Mouse (Mus musculus): ENCODE results near the gene Akr1c6. TPM values are rescaled to one million over a fixed set of nuclear protein-coding genes. Genes with fewer than 3 reads are reported as not detected.
"Not testable (repeated sequence)": the region's sequence is repeated elsewhere in the genome, so short reads cannot be mapped to it uniquely, and the experiment has no call there.

Akr1c6 gene
- polyA plus RNA-seq (2015; fragmentation: Nextera tagmentation; extraction: Ambion mirVana), result 0.23 TPM in 1 of 2 replicates, not detected in the other

DNA sequence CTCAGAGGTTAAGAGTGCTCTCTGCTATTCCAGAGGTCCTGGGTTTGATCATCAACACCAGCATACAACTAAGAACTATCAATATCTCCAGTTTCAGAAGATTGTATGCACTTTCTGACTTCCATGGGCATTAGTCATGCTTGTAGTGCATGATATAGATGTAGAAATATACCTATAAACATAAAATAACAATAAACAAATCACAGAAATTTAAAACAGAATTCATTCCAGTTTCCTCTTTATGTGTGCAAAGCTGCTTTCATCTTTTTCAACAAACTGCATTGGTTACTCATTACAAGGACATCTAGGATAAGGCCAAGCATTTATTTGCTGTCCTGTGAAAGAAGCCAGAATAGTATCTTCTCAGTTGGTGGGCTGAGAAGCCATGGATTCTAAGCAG, at the start of gene Akr1c6:
Gene Akr1c6, plus strand, starts transcription at position 301 of the 400 bp plus-strand sequence.
- no peak within 1 kb of the TSS for H3K27ac ChIP-seq (ENCODE audit: low read length)
- no peak within 1 kb of the TSS for H3K9ac ChIP-seq (ENCODE audit: low read depth, low read length)
- no peaks in the 10 kb centered on the region for H3K36me3 ChIP-seq (ENCODE audit: control insufficient read depth, insufficient read depth, low read length)
- H3K9me3 ChIP-seq (ENCODE audit: control insufficient read depth, low read length), result no peaks in the 10 kb centered on the region
- H3K4me1 ChIP-seq (ENCODE audit: control insufficient read depth, insufficient read depth, low read length), result no peaks in the 10 kb centered on the region
- H3K4me3 ChIP-seq (ENCODE audit: low read length), result no peak within 1 kb of the TSS
- ATAC-seq, result no peak
- no peak within 1 kb of the TSS for H3K4me2 ChIP-seq (ENCODE audit: low read depth, low read length)
- no peaks in the 10 kb centered on the region for H3K27me3 ChIP-seq (replicated peaks; ENCODE audit: control insufficient read depth, insufficient read depth, low read length)

DNA sequence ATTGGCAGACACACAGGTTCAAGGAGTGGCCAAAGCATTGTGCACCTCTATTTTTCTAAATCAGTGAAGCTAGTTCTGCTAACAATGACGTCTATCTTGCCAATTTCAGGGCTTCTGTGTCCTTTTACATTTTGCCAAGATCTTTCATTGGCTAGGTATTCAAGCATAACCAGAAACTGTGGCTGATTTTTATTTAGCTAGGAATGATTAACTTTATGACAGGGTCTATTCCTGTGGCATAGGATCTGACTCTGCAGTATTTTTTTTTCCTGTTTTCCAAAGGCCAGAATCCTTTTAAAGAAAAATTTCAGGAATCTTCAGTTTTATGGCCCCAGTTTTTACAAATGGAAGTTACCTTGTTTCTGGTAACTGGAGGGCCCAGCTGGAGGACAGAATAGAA, 49.2 kb upstream of the Akr1c6 start:
- Histone ChIP-seq H3K4me3 (ENCODE audit: low read length) (no peak overlapping the region), H3K27me3 (replicated peaks; ENCODE audit: control insufficient read depth, insufficient read depth, low read length) (no peaks in the 10 kb centered on the region), H3K36me3 (ENCODE audit: control insufficient read depth, insufficient read depth, low read length) (no peaks in the 10 kb centered on the region), H3K4me1 (ENCODE audit: control insufficient read depth, insufficient read depth, low read length) (no peaks in the 10 kb centered on the region), H3K4me2 (ENCODE audit: low read depth, low read length) (no peak overlapping the region), H3K9ac (ENCODE audit: low read depth, low read length) (no peak overlapping the region), H3K27ac (ENCODE audit: low read length) (no peak overlapping the region), H3K9me3 (ENCODE audit: control insufficient read depth, low read length) (no peaks in the 10 kb centered on the region)
- ATAC-seq, result no peak
- WGBS, result 63% methylated on average over 1 of the region's 1 CpGs

DNA sequence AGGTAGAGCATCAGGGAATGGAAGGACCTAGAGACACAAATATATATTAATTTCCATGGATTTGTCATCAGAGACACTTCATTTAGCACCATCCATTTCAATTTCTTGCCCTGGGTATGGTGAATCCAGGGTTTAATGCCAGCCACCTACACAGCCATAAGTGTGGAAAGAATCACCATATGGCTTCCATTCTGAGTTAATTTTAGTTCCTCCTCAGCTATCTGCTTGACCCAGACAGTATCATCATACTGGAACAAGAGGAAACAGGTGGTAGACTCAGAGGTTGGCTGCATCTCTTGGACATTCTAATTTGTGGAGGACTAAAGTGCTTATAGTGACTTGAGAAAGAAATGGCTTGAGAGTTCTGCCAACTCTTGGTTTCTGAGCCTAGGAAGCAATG, 48.6 kb upstream of the Akr1c6 start:
- Histone ChIP-seq H3K4me3 (ENCODE audit: low read length) (no peak overlapping the region), H3K27ac (ENCODE audit: low read length) (no peak overlapping the region), H3K9ac (ENCODE audit: low read depth, low read length) (no peak overlapping the region), H3K27me3 (replicated peaks; ENCODE audit: control insufficient read depth, insufficient read depth, low read length) (no peaks in the 10 kb centered on the region), H3K9me3 (ENCODE audit: control insufficient read depth, low read length) (no peaks in the 10 kb centered on the region), H3K36me3 (ENCODE audit: control insufficient read depth, insufficient read depth, low read length) (no peaks in the 10 kb centered on the region), H3K4me2 (ENCODE audit: low read depth, low read length) (no peak overlapping the region), H3K4me1 (ENCODE audit: control insufficient read depth, insufficient read depth, low read length) (no peaks in the 10 kb centered on the region)
- ATAC-seq, result no peak

DNA sequence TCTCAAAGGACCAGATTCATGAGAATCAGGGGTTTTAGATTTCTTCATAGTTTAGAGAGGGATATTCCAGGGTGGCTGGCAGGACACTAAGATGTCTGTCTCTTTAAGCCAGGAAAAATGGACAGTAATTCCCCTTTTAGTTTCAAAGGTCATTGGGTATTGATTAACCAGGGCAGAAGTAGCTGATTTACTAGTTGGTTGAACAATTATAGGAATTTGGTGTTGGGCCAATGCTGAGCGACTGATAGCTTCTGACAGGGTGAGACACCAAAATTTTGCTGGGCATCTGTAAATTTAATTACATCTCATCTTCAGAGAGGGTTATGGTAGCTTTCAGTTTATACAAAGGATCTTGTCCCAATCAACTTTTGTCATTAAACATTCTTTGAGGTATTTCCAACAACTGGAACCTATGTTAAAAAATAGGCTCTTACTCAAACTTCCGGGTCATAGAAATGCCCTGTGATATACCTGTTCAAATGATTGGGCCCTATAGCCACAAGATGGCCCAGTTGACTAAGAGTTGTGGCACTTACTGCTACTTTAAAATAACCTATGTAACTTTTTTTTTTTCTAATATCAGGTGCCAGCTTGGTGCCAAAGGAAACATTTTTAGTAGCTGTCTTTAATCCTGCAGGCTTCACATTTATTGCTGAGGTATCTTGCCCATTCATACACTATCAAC, 45.2 kb upstream of the Akr1c6 start:
- ATAC-seq, result peak; percentile 36; the same call in 1 of the 2 replicates
- Histone ChIP-seq H3K27ac (ENCODE audit: low read length) (no peak overlapping the region), H3K36me3 (ENCODE audit: control insufficient read depth, insufficient read depth, low read length) (no peaks in the 10 kb centered on the region), H3K9ac (ENCODE audit: low read depth, low read length) (no peak overlapping the region), H3K9me3 (ENCODE audit: control insufficient read depth, low read length) (no peaks in the 10 kb centered on the region), H3K27me3 (replicated peaks; ENCODE audit: control insufficient read depth, insufficient read depth, low read length) (no peaks in the 10 kb centered on the region), H3K4me1 (ENCODE audit: control insufficient read depth, insufficient read depth, low read length) (no peaks in the 10 kb centered on the region), H3K4me2 (ENCODE audit: low read depth, low read length) (no peak overlapping the region), H3K4me3 (ENCODE audit: low read length) (no peak overlapping the region)
- 65% methylated on average over 2 of the region's 2 CpGs for WGBS

DNA sequence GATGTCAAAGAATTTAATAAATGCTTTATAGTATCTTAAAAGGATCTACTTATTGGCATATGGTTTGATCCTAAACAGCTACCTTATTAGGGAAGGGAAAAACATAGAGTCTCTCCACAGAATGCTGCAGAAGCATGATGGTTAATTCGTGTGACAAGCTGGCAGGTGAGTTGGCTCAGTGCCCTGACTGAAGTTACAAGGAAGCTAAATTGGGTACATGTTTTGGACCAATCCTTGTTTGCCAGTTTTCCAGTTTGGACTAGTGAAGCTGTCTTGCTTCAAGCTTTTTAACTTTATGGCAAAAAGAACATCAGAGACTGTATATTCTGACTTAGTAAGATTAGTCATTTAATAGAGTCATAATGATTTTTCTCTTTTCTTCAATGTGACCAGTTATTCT, 33.7 kb upstream of the Akr1c6 start:
- not testable (repeated sequence) for H3K9ac ChIP-seq (ENCODE audit: low read depth, low read length); H3K36me3 ChIP-seq (ENCODE audit: control insufficient read depth, insufficient read depth, low read length); H3K27me3 ChIP-seq (replicated peaks; ENCODE audit: control insufficient read depth, insufficient read depth, low read length); H3K27ac ChIP-seq (ENCODE audit: low read length); ATAC-seq; H3K4me2 ChIP-seq (ENCODE audit: low read depth, low read length); H3K4me3 ChIP-seq (ENCODE audit: low read length); H3K4me1 ChIP-seq (ENCODE audit: control insufficient read depth, insufficient read depth, low read length); H3K9me3 ChIP-seq (ENCODE audit: control insufficient read depth, low read length)
- 78% methylated on average over 1 of the region's 1 CpGs for whole genome bisulfite sequencing

DNA sequence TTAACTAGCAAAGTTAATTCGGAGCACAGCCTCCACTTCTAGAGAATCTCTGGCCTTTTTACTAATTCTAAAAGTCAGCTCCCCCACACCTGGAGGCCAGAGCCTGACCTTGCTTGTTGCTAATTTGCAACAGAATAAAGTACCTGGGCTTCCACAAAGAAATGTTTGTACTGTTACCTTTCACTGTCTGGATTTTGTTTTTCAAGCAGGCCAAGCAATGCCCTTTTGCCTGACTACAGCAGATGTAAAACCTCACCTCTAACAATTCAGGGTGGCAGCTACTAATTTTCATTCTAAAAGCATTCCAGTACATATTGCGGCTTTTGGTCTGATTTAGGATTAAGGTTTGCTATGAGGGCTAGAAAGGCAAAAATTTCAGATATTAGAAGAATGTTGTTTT, 33.3 kb upstream of the Akr1c6 start:
- WGBS, result 88% methylated on average over 2 of the region's 2 CpGs

DNA sequence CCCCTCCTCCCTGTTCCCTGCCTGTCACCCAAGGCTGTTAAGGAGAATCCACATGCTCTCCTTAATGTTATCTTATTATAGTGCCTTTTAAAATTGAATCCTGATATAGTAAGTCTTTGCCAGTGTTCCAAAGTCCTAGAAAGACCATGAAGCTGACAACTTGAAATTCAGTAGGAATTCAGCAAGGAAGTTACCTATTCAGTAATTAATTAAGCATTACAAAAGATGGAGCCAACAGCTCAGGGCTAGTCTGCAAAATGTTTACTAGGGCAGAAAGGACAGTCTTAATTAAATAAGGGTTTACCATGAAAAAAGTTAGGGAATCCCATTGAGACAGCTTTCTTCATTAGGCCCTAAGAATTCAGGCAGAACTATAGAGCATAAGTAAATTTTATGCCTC, 31.9 kb upstream of the Akr1c6 start:
- Histone ChIP-seq H3K9ac (ENCODE audit: low read depth, low read length) (no peak overlapping the region), H3K4me2 (ENCODE audit: low read depth, low read length) (no peak overlapping the region), H3K27me3 (replicated peaks; ENCODE audit: control insufficient read depth, insufficient read depth, low read length) (no peaks in the 10 kb centered on the region), H3K4me3 (ENCODE audit: low read length) (no peak overlapping the region), H3K36me3 (ENCODE audit: control insufficient read depth, insufficient read depth, low read length) (no peaks in the 10 kb centered on the region), H3K9me3 (ENCODE audit: control insufficient read depth, low read length) (no peaks in the 10 kb centered on the region), H3K27ac (ENCODE audit: low read length) (no peak overlapping the region), H3K4me1 (ENCODE audit: control insufficient read depth, insufficient read depth, low read length) (no peaks in the 10 kb centered on the region)
- ATAC-seq, result no peak

More for the DNA sequence above, 33.3 kb upstream of the Akr1c6 start:
- Histone ChIP-seq H3K9ac (ENCODE audit: low read depth, low read length) (no peak overlapping the region), H3K27ac (ENCODE audit: low read length) (no peak overlapping the region), H3K36me3 (ENCODE audit: control insufficient read depth, insufficient read depth, low read length) (no peaks in the 10 kb centered on the region), H3K4me1 (ENCODE audit: control insufficient read depth, insufficient read depth, low read length) (no peaks in the 10 kb centered on the region), H3K9me3 (ENCODE audit: control insufficient read depth, low read length) (no peaks in the 10 kb centered on the region), H3K4me3 (ENCODE audit: low read length) (no peak overlapping the region), H3K27me3 (replicated peaks; ENCODE audit: control insufficient read depth, insufficient read depth, low read length) (no peaks in the 10 kb centered on the region), H3K4me2 (ENCODE audit: low read depth, low read length) (no peak overlapping the region)
- no peak for ATAC-seq

DNA sequence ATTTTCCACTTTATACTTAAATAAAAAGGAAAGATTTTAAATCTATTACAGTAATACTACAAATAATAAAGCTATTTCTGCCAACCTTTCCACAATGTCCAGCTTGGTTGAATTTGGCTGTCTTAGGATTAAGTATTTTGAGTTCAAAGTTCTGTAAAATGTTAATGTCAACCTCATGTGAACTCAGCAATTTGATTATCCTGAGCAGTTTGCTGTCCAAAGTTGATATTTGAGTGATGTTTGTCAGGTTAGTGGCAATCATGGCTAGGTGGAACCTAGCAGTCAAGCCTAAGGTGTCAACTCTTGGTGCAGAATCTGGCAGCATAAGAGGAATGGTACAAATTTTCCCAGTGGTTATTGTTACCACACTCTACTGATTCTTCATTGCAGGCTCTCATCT, 29.4 kb upstream of the Akr1c6 start:
- ATAC-seq, result no peak
- Histone ChIP-seq H3K9me3 (ENCODE audit: control insufficient read depth, low read length) (no peaks in the 10 kb centered on the region), H3K27me3 (replicated peaks; ENCODE audit: control insufficient read depth, insufficient read depth, low read length) (no peaks in the 10 kb centered on the region), H3K4me3 (ENCODE audit: low read length) (no peak overlapping the region), H3K4me2 (ENCODE audit: low read depth, low read length) (no peak overlapping the region), H3K4me1 (ENCODE audit: control insufficient read depth, insufficient read depth, low read length) (no peaks in the 10 kb centered on the region), H3K36me3 (ENCODE audit: control insufficient read depth, insufficient read depth, low read length) (no peaks in the 10 kb centered on the region), H3K27ac (ENCODE audit: low read length) (no peak overlapping the region), H3K9ac (ENCODE audit: low read depth, low read length) (no peak overlapping the region)

DNA sequence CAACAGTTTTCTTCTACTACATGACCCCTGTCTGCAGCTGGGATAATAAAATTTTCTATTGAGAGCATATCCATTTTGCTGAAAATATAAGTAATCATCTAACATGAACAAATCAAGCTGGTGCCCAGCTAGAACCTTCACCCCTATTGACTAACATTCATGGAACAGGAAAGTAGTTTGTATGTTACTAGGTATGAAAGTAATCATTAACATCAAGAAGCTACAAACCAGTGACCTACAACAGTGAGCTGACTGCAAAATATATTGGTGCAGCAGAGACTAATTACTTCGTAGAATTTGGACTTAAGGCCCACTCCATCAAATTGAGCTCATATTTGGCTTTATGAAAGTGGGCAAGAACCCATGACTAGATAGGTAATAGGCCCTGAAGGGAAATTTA, 27.3 kb upstream of the Akr1c6 start:
- H3K9ac ChIP-seq (ENCODE audit: low read depth, low read length), result no peak overlapping the region
- no peaks in the 10 kb centered on the region for H3K4me1 ChIP-seq (ENCODE audit: control insufficient read depth, insufficient read depth, low read length)
- H3K27ac ChIP-seq (ENCODE audit: low read length), result no peak overlapping the region
- H3K9me3 ChIP-seq (ENCODE audit: control insufficient read depth, low read length), result no peaks in the 10 kb centered on the region
- ATAC-seq, result no peak
- H3K36me3 ChIP-seq (ENCODE audit: control insufficient read depth, insufficient read depth, low read length), result no peaks in the 10 kb centered on the region
- no peak overlapping the region for H3K4me2 ChIP-seq (ENCODE audit: low read depth, low read length)
- H3K27me3 ChIP-seq (replicated peaks; ENCODE audit: control insufficient read depth, insufficient read depth, low read length), result no peaks in the 10 kb centered on the region
- H3K4me3 ChIP-seq (ENCODE audit: low read length), result no peak overlapping the region
- 90% methylated on average over 1 of the region's 1 CpGs for WGBS

DNA sequence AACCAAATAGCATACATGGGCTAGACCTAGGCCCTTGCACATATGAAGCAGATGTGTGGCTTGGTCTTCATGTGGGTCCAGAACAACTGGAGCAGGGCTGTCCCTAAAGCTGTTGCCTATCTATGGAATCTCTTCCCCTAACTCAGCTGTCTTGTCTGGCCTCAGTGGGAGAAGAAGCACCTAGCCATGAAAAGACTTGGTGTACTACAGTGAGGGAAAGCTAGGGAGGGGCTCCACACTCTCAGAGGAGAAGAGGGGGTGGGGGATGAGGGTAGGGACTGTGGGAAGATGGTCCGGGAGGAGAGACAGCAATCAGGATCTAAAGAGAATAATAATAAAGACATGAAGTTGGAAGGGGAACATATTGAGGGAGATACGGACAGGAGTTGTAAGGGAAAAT, 5.5 kb upstream of the Akr1c6 start:
- Histone ChIP-seq H3K36me3 (ENCODE audit: control insufficient read depth, insufficient read depth, low read length) (no peaks in the 10 kb centered on the region), H3K9me3 (ENCODE audit: control insufficient read depth, low read length) (no peaks in the 10 kb centered on the region), H3K4me1 (ENCODE audit: control insufficient read depth, insufficient read depth, low read length) (no peaks in the 10 kb centered on the region), H3K4me3 (ENCODE audit: low read length) (no peak overlapping the region), H3K27ac (ENCODE audit: low read length) (peak overlapping the region; percentile 28; the same call in 1 of the 2 replicates), H3K4me2 (ENCODE audit: low read depth, low read length) (no peak overlapping the region), H3K27me3 (replicated peaks; ENCODE audit: control insufficient read depth, insufficient read depth, low read length) (no peaks in the 10 kb centered on the region), H3K9ac (ENCODE audit: low read depth, low read length) (no peak overlapping the region)
- peak; percentile 57; the same call in 1 of the 2 replicates for ATAC-seq
- 73% methylated on average over 2 of the region's 2 CpGs for WGBS
